Mouse (Mus musculus) layer of hippocampus, adult 2 months (tissue): ENCODE results near the gene Mgst3. TPM values are rescaled to one million over a fixed set of nuclear protein-coding genes. Genes with fewer than 3 reads are reported as not detected.

Experiments used
- DNase-seq, 2 experiments: peaks; one replicate each; pipeline ENCODE4 v3.0.0; 2022; ENCODE audit warnings: low spot score in 2 of 2
- H3K27ac ChIP-seq: fragments of 200-600 bp; 2 replicates; pipeline ENCODE4 v1.8.1; 2022
- H3K4me3 ChIP-seq: fragments of 200-600 bp; 2 replicates; pipeline ENCODE4 v1.8.1; 2022; ENCODE audit warnings: mild to moderate bottlenecking
- CTCF ChIP-seq: fragments of 200-600 bp; conservative IDR thresholded peaks from 2 replicates; pipeline ENCODE4 v1.8.1; 2022; ENCODE audit warnings: antibody characterized with exemption, mild to moderate bottlenecking, moderate library complexity
- total RNA-seq, 2 experiments: library from RNA; stranded (reverse); gene quantifications; 2 replicates each; pipeline ENCODE4 v1.2.3; 2021

Mgst3 gene
- total RNA-seq, 2 experiments from 2014 or later = 64.2 to 68.7 TPM

GRCm38 (mm10) chr1:167409601-167410000 is 16.0 kb upstream of the Mgst3 start:
- Histone ChIP-seq H3K27ac (no peak overlapping the region), H3K4me3 (no peak overlapping the region)
- no peak for DNase-seq
- TF ChIP-seq CTCF = no peak

- no peak for DNase-seq
- no peak for TF ChIP-seq CTCF
- Histone ChIP-seq H3K4me3 (no peak overlapping the region), H3K27ac (no peak overlapping the region)
Observed at GRCm38 (mm10) chr1:167405237-167405636, 11.6 kb upstream of the Mgst3 start.

- H3K4me3 ChIP-seq = peak overlapping the region; percentile 97
- H3K27ac ChIP-seq = peak overlapping the region; percentile 85
- DNase-seq = no peak
- no peak for TF ChIP-seq CTCF
Observed at GRCm38 (mm10) chr1:167393281-167393680, 360 bp downstream of the Mgst3 start.

- TF ChIP-seq CTCF = no peak
- H3K27ac ChIP-seq = peak overlapping the region; percentile 85
- peak in 1 of 2 experiments; percentile 19 for DNase-seq
- H3K4me3 ChIP-seq = peak overlapping the region; percentile 97
Observed at GRCm38 (mm10) chr1:167392687-167393086, 954 bp downstream of the Mgst3 start.

- DNase-seq = no peak
- Histone ChIP-seq H3K4me3 (peak overlapping the region; percentile 97), H3K27ac (peak overlapping the region; percentile 85)
- TF ChIP-seq CTCF = no peak
Observed at GRCm38 (mm10) chr1:167392031-167392640, 1.5 kb downstream of the Mgst3 start.

- H3K4me3 ChIP-seq = no peak overlapping the region
Observed at GRCm38 (mm10) chr1:167391241-167391640, 2.4 kb downstream of the Mgst3 start.

GRCm38 (mm10) chr1:167390381-167390780 is 3.3 kb downstream of the Mgst3 start:
- DNase-seq = no peak
- Histone ChIP-seq H3K27ac (no peak overlapping the region), H3K4me3 (no peak overlapping the region)
- TF ChIP-seq CTCF = no peak

More at GRCm38 (mm10) chr1:167391241-167391640, 2.4 kb downstream of the Mgst3 start:
- no peak for DNase-seq
- H3K27ac ChIP-seq = no peak overlapping the region
- no peak for TF ChIP-seq CTCF

GRCm38 (mm10) chr1:167389584-167389983 is 4.1 kb downstream of the Mgst3 start:
- TF ChIP-seq CTCF = no peak
- Histone ChIP-seq H3K27ac (no peak overlapping the region), H3K4me3 (no peak overlapping the region)
- DNase-seq = no peak

- TF ChIP-seq CTCF = no peak
- Histone ChIP-seq H3K4me3 (no peak overlapping the region), H3K27ac (no peak overlapping the region)
- no peak for DNase-seq
Observed at GRCm38 (mm10) chr1:167388571-167388970, 5.1 kb downstream of the Mgst3 start.

GRCm38 (mm10) chr1:167387796-167388195 is 5.8 kb downstream of the Mgst3 start:
- TF ChIP-seq CTCF = no peak
- H3K4me3 ChIP-seq = no peak overlapping the region
- H3K27ac ChIP-seq = no peak overlapping the region
- DNase-seq = no peak

GRCm38 (mm10) chr1:167387310-167387709 is 6.3 kb downstream of the Mgst3 start:
- no peak for DNase-seq
- Histone ChIP-seq H3K27ac (no peak overlapping the region), H3K4me3 (no peak overlapping the region)
- TF ChIP-seq CTCF = no peak

GRCm38 (mm10) chr1:167386466-167386865 is 7.2 kb downstream of the Mgst3 start:
- Histone ChIP-seq H3K27ac (no peak overlapping the region), H3K4me3 (no peak overlapping the region)
- DNase-seq = no peak
- no peak for TF ChIP-seq CTCF

- DNase-seq = no peak
Observed at GRCm38 (mm10) chr1:167385636-167386035, 8.0 kb downstream of the Mgst3 start.

GRCm38 (mm10) chr1:167385211-167385610 is 8.4 kb downstream of the Mgst3 start:
- no peak for DNase-seq
- Histone ChIP-seq H3K4me3 (no peak overlapping the region), H3K27ac (no peak overlapping the region)
- no peak for TF ChIP-seq CTCF

More at GRCm38 (mm10) chr1:167385636-167386035, 8.0 kb downstream of the Mgst3 start:
- Histone ChIP-seq H3K27ac (no peak overlapping the region), H3K4me3 (no peak overlapping the region)
- TF ChIP-seq CTCF = no peak

GRCm38 (mm10) chr1:167384156-167384555 is 9.5 kb downstream of the Mgst3 start:
- DNase-seq = no peak
- Histone ChIP-seq H3K4me3 (no peak overlapping the region), H3K27ac (no peak overlapping the region)
- TF ChIP-seq CTCF = no peak
